Mouse (Mus musculus) thymus, adult 2 months (tissue): ENCODE measurements around the gene Rnf187. TPM values are rescaled to one million over a fixed set of nuclear protein-coding genes. Genes with fewer than 3 reads are reported as not detected.

Experiments used
- DNase-seq: peaks from one replicate; pipeline ENCODE4 v3.0.0; 2021
- H3K27ac ChIP-seq: fragments of 200-500 bp; 2 replicates; pipeline ENCODE4 v1.5.1; 2012; ENCODE audit warnings: low read length, control low read depth; ENCODE audit not compliant: control insufficient read depth, insufficient read depth
- H3K27me3 ChIP-seq: fragments of 200-500 bp; 2 replicates; pipeline ENCODE4 v1.6.1; 2012; ENCODE audit warnings: mild to moderate bottlenecking, low read length, moderate library complexity, mixed read lengths; ENCODE audit not compliant: control insufficient read depth, insufficient read depth
- H3K36me3 ChIP-seq: fragments of 200-500 bp; 2 replicates; pipeline ENCODE4 v1.6.1; 2012; ENCODE audit warnings: mild to moderate bottlenecking, low read length, moderate library complexity; ENCODE audit not compliant: control insufficient read depth, insufficient read depth
- H3K4me1 ChIP-seq: fragments of 200-500 bp; replicated peaks from 2 replicates; pipeline ENCODE4 v1.6.1; 2012; ENCODE audit warnings: low read length; ENCODE audit not compliant: control insufficient read depth, insufficient read depth
- H3K4me3 ChIP-seq: fragments of 200-500 bp; 2 replicates; pipeline ENCODE4 v1.5.1; 2012; ENCODE audit warnings: mild to moderate bottlenecking, low read length, control low read depth, moderate library complexity; ENCODE audit not compliant: control insufficient read depth, insufficient read depth
- CTCF ChIP-seq: fragments of 200-500 bp; IDR thresholded peaks from 2 replicates; pipeline ENCODE4 v1.5.1; 2012; ENCODE audit warnings: mild to moderate bottlenecking, control low read depth, low read length, moderate library complexity, borderline replicate concordance; ENCODE audit not compliant: control insufficient read depth, poor library complexity, insufficient read depth; ENCODE audit errors: extremely low read depth
- POLR2A ChIP-seq: fragments of 200-500 bp; IDR thresholded peaks from 2 replicates; pipeline ENCODE4 v1.6.1; 2012; ENCODE audit warnings: mild to moderate bottlenecking, low read length, control low read depth, moderate library complexity; ENCODE audit not compliant: control insufficient read depth, poor library complexity, insufficient read depth; ENCODE audit errors: extremely low read depth
- WGBS: fragments of 180-500 bp; shearing (Covaris S2); methylation state at CpG from one replicate; pipeline ENCODE4 v1.1.7; 2018; 5-methylcytosine and 5-hydroxymethylcytosine counted together
- polyA plus RNA-seq: library from polyadenylated mRNA; depleted of rRNA; stranded (reverse); fragments of >200 nt; gene quantifications from 2 replicates; pipeline ENCODE4 v1.2.3, GENCODE M21; 2012; rRNA removed

The Rnf187 gene
- polyA plus RNA-seq, 1 experiment = 335 TPM

DNA sequence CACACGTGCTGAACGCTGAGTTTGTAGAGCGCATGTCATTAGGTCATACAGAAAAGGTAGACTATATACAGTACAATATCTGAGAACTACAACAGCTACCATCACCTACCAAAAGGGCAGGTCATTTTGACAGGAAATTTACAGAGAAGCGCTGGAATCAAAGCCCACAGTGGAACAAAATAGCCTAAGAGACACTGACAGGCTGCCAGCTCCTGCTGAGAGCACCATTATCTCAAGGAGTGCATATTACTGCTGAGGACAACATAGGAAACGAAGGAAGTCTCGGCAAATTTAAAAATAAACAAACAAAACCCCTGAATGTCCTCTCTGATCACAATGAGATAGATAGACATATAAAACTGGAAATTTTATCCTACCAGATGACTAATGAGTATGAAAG is 41.2 kb downstream of the Rnf187 start:
- WGBS = 99% methylated on average over 6 of the region's 6 CpGs
- H3K4me1 ChIP-seq = peaks cover 5% of the 10 kb centered on the region
- H3K4me3 ChIP-seq = no peak overlapping the region
- no peak overlapping the region for H3K27ac ChIP-seq
- TF ChIP-seq POLR2A (no peak), CTCF (no peak)
- H3K36me3 ChIP-seq = peaks cover 51% of the 10 kb centered on the region
- no peaks in the 10 kb centered on the region for H3K27me3 ChIP-seq
- no peak for DNase-seq

GRCm38 (mm10) chr11:58894456-58894855 is 44.3 kb downstream of the Rnf187 start:
- H3K36me3 ChIP-seq = peaks cover 66% of the 10 kb centered on the region
- no peaks in the 10 kb centered on the region for H3K27me3 ChIP-seq
- WGBS = 52% methylated on average over 6 of the region's 6 CpGs
- peaks cover 4% of the 10 kb centered on the region for H3K4me1 ChIP-seq
- H3K4me3 ChIP-seq = no peak overlapping the region
- peak; percentile 47 for DNase-seq
- TF ChIP-seq POLR2A (no peak), CTCF (0 out of 2 replicates have a peak, but pooled peaks have one; percentile 36)
- H3K27ac ChIP-seq = no peak overlapping the region

GRCm38 (mm10) chr11:58890511-58890910 is 48.2 kb downstream of the Rnf187 start:
- 96% methylated on average over 10 of the region's 10 CpGs for WGBS
- no peak for DNase-seq
- Histone ChIP-seq H3K4me1 (peaks cover 4% of the 10 kb centered on the region), H3K4me3 (no peak overlapping the region), H3K27ac (no peak overlapping the region), H3K27me3 (no peaks in the 10 kb centered on the region), H3K36me3 (peaks cover 45% of the 10 kb centered on the region)
- no peak for TF ChIP-seq CTCF
- TF ChIP-seq POLR2A = no peak

DNA sequence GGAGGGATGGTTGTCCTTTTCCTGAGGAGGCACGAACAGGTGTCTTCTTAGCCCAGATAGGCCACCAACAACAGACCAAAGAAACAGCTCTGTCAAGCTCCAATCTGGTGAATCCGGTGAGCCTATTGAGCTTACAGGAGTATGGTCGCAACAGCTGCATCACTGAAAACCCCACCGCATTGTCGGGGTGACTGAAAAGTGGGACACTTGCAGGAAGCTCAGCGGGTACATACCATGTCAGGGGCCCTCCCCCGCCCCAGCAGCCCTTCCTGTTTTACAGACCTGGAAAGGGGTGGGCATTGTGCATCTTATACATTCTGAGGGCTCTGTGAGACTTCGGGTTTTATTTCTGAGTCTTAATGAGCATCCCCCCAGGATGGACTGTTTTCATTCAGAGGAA is 55.0 kb downstream of the Rnf187 start:
- WGBS = 12% methylated on average over 8 of the region's 8 CpGs

More for the DNA sequence above, 55.0 kb downstream of the Rnf187 start:
- Histone ChIP-seq H3K4me3 (peak overlapping the region; percentile 23; the same call in 1 of the 2 replicates), H3K4me1 (peaks cover 20% of the 10 kb centered on the region), H3K27ac (peak overlapping the region; percentile 87), H3K27me3 (no peaks in the 10 kb centered on the region), H3K36me3 (peaks cover 25% of the 10 kb centered on the region)
- TF ChIP-seq CTCF (no peak), POLR2A (no peak; the same call in 1 of the 2 replicates)
- DNase-seq = peak; percentile 87

Other genes starting within 250 kb of the Rnf187 start
- not detected in 2 replicates for gene Olfr319, start 239.8 kb downstream of the Rnf187 start, polyA plus RNA-seq
- gene Olfr318, start 214.9 kb downstream of the Rnf187 start, polyA plus RNA-seq = not detected in 2 replicates
- gene Olfr317, start 199.7 kb downstream of the Rnf187 start, polyA plus RNA-seq = not detected in 2 replicates
- gene Olfr316, start 186.2 kb downstream of the Rnf187 start, polyA plus RNA-seq = 0.19 TPM in 1 of 2 replicates, not detected in the other
- 1.4 and 1.5 TPM in 2 replicates for gene Olfr315, start 165.7 kb downstream of the Rnf187 start, polyA plus RNA-seq
- gene Olfr314, start 156.0 kb downstream of the Rnf187 start, polyA plus RNA-seq = 0.08 TPM in 1 of 2 replicates, not detected in the other
- 0.59 and 0.82 TPM in 2 replicates for gene Fam183b, start 137.0 kb downstream of the Rnf187 start, polyA plus RNA-seq
- not detected in 2 replicates for gene Olfr313, start 123.9 kb downstream of the Rnf187 start, polyA plus RNA-seq
- gene Olfr312, start 109.7 kb downstream of the Rnf187 start, polyA plus RNA-seq = not detected in 2 replicates
- gene Olfr311, start 99.7 kb downstream of the Rnf187 start, polyA plus RNA-seq = not detected in 2 replicates
- 17.4 and 18.9 TPM in 2 replicates for gene Gm12258, start 91.8 kb downstream of the Rnf187 start, polyA plus RNA-seq
- 10.4 and 15.4 TPM in 2 replicates for gene 2810021J22Rik, start 71.7 kb downstream of the Rnf187 start, polyA plus RNA-seq
- 2.7 and 3.9 TPM in 2 replicates for gene Zfp39, start 34.7 kb downstream of the Rnf187 start, polyA plus RNA-seq
- 0.11 TPM in 2 replicates for gene Btnl10, start 21.0 kb downstream of the Rnf187 start, polyA plus RNA-seq
- gene Hist3h2ba, start 10.0 kb upstream of the Rnf187 start, polyA plus RNA-seq = 47.2 and 96.5 TPM in 2 replicates
- 45.9 and 51.0 TPM in 2 replicates for gene Hist3h2a, start 15.8 kb upstream of the Rnf187 start, polyA plus RNA-seq
- gene Trim17, start 15.8 kb upstream of the Rnf187 start, polyA plus RNA-seq = 0.31 and 0.47 TPM in 2 replicates
- gene Trim11, start 39.2 kb upstream of the Rnf187 start, polyA plus RNA-seq = 114 and 119 TPM in 2 replicates
- 2.4 and 14.5 TPM in 2 replicates for gene Obscn, start 197.5 kb upstream of the Rnf187 start, polyA plus RNA-seq
- 7.2 and 8.9 TPM in 2 replicates for gene Iba57, start 224.8 kb upstream of the Rnf187 start, polyA plus RNA-seq
- 0.23 and 0.66 TPM in 2 replicates for gene Gjc2, start 244.3 kb upstream of the Rnf187 start, polyA plus RNA-seq